Comparison of ENCODE assay signal across 27 mouse cellular contexts in genomic region chr15:98235442-98235841, GRCm38 (mm10). TPM values are rescaled to one million over a fixed set of nuclear protein-coding genes. Genes with fewer than 3 reads are reported as not detected.
"Had no signal": no experiment of that assay in that cellular context is flagged by ENCODE, and none has a peak within 500 bp of the region (broad histone marks: within the 10 kb centered on the region; RNA-seq: fewer than 3 reads in every experiment).

No protein-coding gene starts in this region.

- H3K9me3 ChIP-seq: liver, embryonic 15.5 days; lung, embryonic 15.5 days; midbrain, embryonic 10.5 days; midbrain, embryonic 12.5 days; midbrain, embryonic 15.5 days; neural tube, embryonic 12.5 days had no signal

- H3K4me3 ChIP-seq: liver, embryonic 15.5 days; lung, embryonic 15.5 days; midbrain, embryonic 10.5 days; midbrain, embryonic 12.5 days; midbrain, embryonic 15.5 days; neural tube, embryonic 12.5 days had no signal

- H3K9ac ChIP-seq: liver, embryonic 15.5 days; liver, postnatal 0 days; lung, embryonic 15.5 days; midbrain, embryonic 12.5 days; midbrain, embryonic 15.5 days; neural tube, embryonic 12.5 days had no signal

- DNase-seq: liver, postnatal 0 days; lung, adult 2 months; lung, postnatal 14 days; lung, postnatal 36 days; right cerebral cortex, postnatal 14 days; spleen, adult 18-20 months; thymus, adult 18-20 months; thymus, postnatal 14 days; thymus, postnatal 36 days had no signal

- H3K27me3 ChIP-seq: liver, embryonic 15.5 days; midbrain, embryonic 12.5 days; midbrain, embryonic 15.5 days; neural tube, embryonic 12.5 days had no signal

- H3K4me2 ChIP-seq: liver, embryonic 15.5 days; lung, embryonic 15.5 days; midbrain, embryonic 12.5 days; midbrain, embryonic 15.5 days; neural tube, embryonic 12.5 days had no signal

- H3K4me1 ChIP-seq: liver, embryonic 15.5 days; lung, embryonic 15.5 days; midbrain, embryonic 10.5 days; midbrain, embryonic 12.5 days; midbrain, embryonic 15.5 days; neural tube, embryonic 12.5 days had no signal

- ATAC-seq: liver, postnatal 0 days; lung, postnatal 0 days; midbrain, embryonic 15.5 days had no signal

- H3K27ac ChIP-seq: liver, embryonic 15.5 days; lung, embryonic 15.5 days; macrophage; midbrain, embryonic 10.5 days; midbrain, embryonic 12.5 days; midbrain, embryonic 15.5 days; neural tube, embryonic 12.5 days had no signal

- H3K36me3 ChIP-seq: liver, embryonic 15.5 days; lung, embryonic 15.5 days; midbrain, embryonic 10.5 days; midbrain, embryonic 12.5 days; midbrain, embryonic 15.5 days; neural tube, embryonic 12.5 days had no signal

RNA-seq across cellular contexts. Expression of gene Olfr286, which starts 1.2 kb away (rescaled TPM):
- total RNA-seq: megakaryocyte, adult 5-6 weeks; megakaryocyte-erythroid progenitor cell, adult 5-6 weeks; midbrain, postnatal 0 days; monocyte, adult 5-6 weeks; neutrophil, adult 5-6 weeks had no signal
- polyA plus RNA-seq: liver, embryonic 15.5 days; liver, postnatal 0 days; lung, adult 2 months; lung, embryonic 15.5 days; lung, postnatal 0 days; macrophage; midbrain, embryonic 12.5 days; midbrain, embryonic 15.5 days; midbrain, postnatal 0 days; neural tube, embryonic 12.5 days; neural tube, embryonic 14.5 days; stomach, embryonic 14.5 days; stomach, embryonic 16.5 days; thymus, postnatal 0 days had no signal

RNA-seq across cellular contexts. Expression of gene Olfr287, which starts 14.6 kb away (rescaled TPM):
- total RNA-seq: megakaryocyte, adult 5-6 weeks; megakaryocyte-erythroid progenitor cell, adult 5-6 weeks; monocyte, adult 5-6 weeks; neutrophil, adult 5-6 weeks had no signal
- polyA plus RNA-seq: liver, embryonic 15.5 days; liver, postnatal 0 days; lung, adult 2 months; lung, embryonic 15.5 days; lung, postnatal 0 days; macrophage; midbrain, embryonic 10.5 days; midbrain, embryonic 12.5 days; midbrain, embryonic 15.5 days; neural tube, embryonic 12.5 days; stomach, embryonic 14.5 days; stomach, embryonic 16.5 days; thymus, postnatal 0 days had no signal

RNA-seq across cellular contexts. Expression of gene Gm44579, which starts 14.7 kb away (rescaled TPM):
- total RNA-seq: megakaryocyte, adult 5-6 weeks; megakaryocyte-erythroid progenitor cell, adult 5-6 weeks; midbrain, postnatal 0 days; monocyte, adult 5-6 weeks; neutrophil, adult 5-6 weeks had no signal
- polyA plus RNA-seq: liver, embryonic 15.5 days; liver, postnatal 0 days; lung, adult 2 months; lung, embryonic 15.5 days; lung, postnatal 0 days; macrophage; midbrain, embryonic 10.5 days; midbrain, embryonic 12.5 days; neural tube, embryonic 12.5 days; neural tube, embryonic 14.5 days; small intestine, adult 2 months; stomach, embryonic 14.5 days; stomach, embryonic 16.5 days; thymus, postnatal 0 days had no signal

RNA-seq across cellular contexts. Expression of gene H1fnt, which starts 21.7 kb away (rescaled TPM):
- total RNA-seq: megakaryocyte, adult 5-6 weeks; megakaryocyte-erythroid progenitor cell, adult 5-6 weeks; midbrain, postnatal 0 days; monocyte, adult 5-6 weeks; neutrophil, adult 5-6 weeks had no signal
- polyA plus RNA-seq: liver, embryonic 15.5 days; liver, postnatal 0 days; lung, adult 2 months; lung, embryonic 15.5 days; lung, postnatal 0 days; macrophage; midbrain, embryonic 10.5 days; midbrain, embryonic 12.5 days; midbrain, embryonic 15.5 days; midbrain, postnatal 0 days; neural tube, embryonic 12.5 days; neural tube, embryonic 14.5 days; small intestine, adult 2 months; stomach, embryonic 14.5 days; stomach, embryonic 16.5 days; thymus, postnatal 0 days had no signal

RNA-seq across cellular contexts. Expression of gene Olfr288, which starts 40.1 kb away (rescaled TPM):
- total RNA-seq: megakaryocyte, adult 5-6 weeks; megakaryocyte-erythroid progenitor cell, adult 5-6 weeks; midbrain, postnatal 0 days; monocyte, adult 5-6 weeks; neutrophil, adult 5-6 weeks had no signal
- polyA plus RNA-seq: liver, embryonic 15.5 days; liver, postnatal 0 days; lung, adult 2 months; lung, embryonic 15.5 days; lung, postnatal 0 days; macrophage; midbrain, embryonic 10.5 days; midbrain, embryonic 12.5 days; midbrain, embryonic 15.5 days; midbrain, postnatal 0 days; neural tube, embryonic 12.5 days; neural tube, embryonic 14.5 days; small intestine, adult 2 months; stomach, embryonic 14.5 days; stomach, embryonic 16.5 days; thymus, postnatal 0 days had no signal
